Mouse (Mus musculus) stomach, embryonic 15.5 days (tissue): Measurements from ENCODE around the gene Vps50. TPM values are rescaled to one million over a fixed set of nuclear protein-coding genes. Genes with fewer than 3 reads are reported as not detected.
"Not testable (repeated sequence)": the region's sequence is repeated elsewhere in the genome, so short reads cannot be mapped to it uniquely, and the experiment has no call there.

ENCODE experiments used
- ATAC-seq: fragments of 200-750 bp; cut with Nextera tagmentation; 2 replicates; pipeline ENCODE4 v1.8.0; 2017; ENCODE audit warnings: low read depth, moderate number of reproducible peaks, moderate TSS enrichment; ENCODE audit not compliant: insufficient read depth, low FRiP score
- H3K27ac ChIP-seq: fragments of 300-500 bp; sonication (generic); 2 replicates; pipeline ENCODE4 v1.5.1; 2015; ENCODE audit warnings: mild to moderate bottlenecking, inconsistent platforms
- H3K27me3 ChIP-seq: fragments of 300-500 bp; sonication (generic); replicated peaks from 2 replicates; pipeline ENCODE4 v1.6.1; 2015; ENCODE audit warnings: inconsistent platforms
- H3K36me3 ChIP-seq: fragments of 300-500 bp; sonication (generic); 2 replicates; pipeline ENCODE4 v1.6.1; 2015; ENCODE audit warnings: inconsistent platforms
- H3K4me1 ChIP-seq: fragments of 300-500 bp; sonication (generic); 2 replicates; pipeline ENCODE4 v1.6.1; 2015; ENCODE audit warnings: inconsistent platforms
- H3K4me2 ChIP-seq: fragments of 300-500 bp; sonication (generic); 2 replicates; pipeline ENCODE4 v1.6.1; 2015; ENCODE audit warnings: mild to moderate bottlenecking, inconsistent platforms
- H3K4me3 ChIP-seq: fragments of 300-500 bp; sonication (generic); replicated peaks from 2 replicates; pipeline ENCODE4 v1.5.1; 2015; ENCODE audit warnings: inconsistent platforms
- H3K9ac ChIP-seq: fragments of 300-500 bp; sonication (generic); 2 replicates; pipeline ENCODE4 v1.6.1; 2015; ENCODE audit warnings: inconsistent platforms
- H3K9me3 ChIP-seq: fragments of 300-500 bp; sonication (generic); 2 replicates; pipeline ENCODE4 v1.6.1; 2016; ENCODE audit warnings: inconsistent platforms
- WGBS: fragments of 180-500 bp; shearing (Covaris S2); methylation state at CpG from one replicate; pipeline ENCODE4 v1.1.7; 2015; 5-methylcytosine and 5-hydroxymethylcytosine counted together
- polyA plus RNA-seq: library from polyadenylated mRNA; unstranded; fragments of >200 nt; fragmentation: Nextera tagmentation; extraction: Ambion mirVana; gene quantifications from 2 replicates; pipeline ENCODE4 v1.2.1, GENCODE M21; 2015

The Vps50 gene
- polyA plus RNA-seq, 1 experiment from 2014 or later: 26.7 TPM

GRCm38 (mm10) chr6:3539470-3539869, 41.3 kb downstream of the Vps50 start:
- no peak overlapping the region for H3K9ac ChIP-seq
- H3K27ac ChIP-seq: no peak overlapping the region
- no peaks in the 10 kb centered on the region for H3K27me3 ChIP-seq
- WGBS: 71% methylated on average over 2 of the region's 2 CpGs
- no peak overlapping the region for H3K4me2 ChIP-seq
- no peaks in the 10 kb centered on the region for H3K36me3 ChIP-seq
- H3K9me3 ChIP-seq: no peaks in the 10 kb centered on the region
- H3K4me1 ChIP-seq: no peaks in the 10 kb centered on the region
- H3K4me3 ChIP-seq: no peak overlapping the region
- ATAC-seq: no peak

- H3K27ac ChIP-seq: no peak overlapping the region
- no peak overlapping the region for H3K4me2 ChIP-seq
- H3K9ac ChIP-seq: no peak overlapping the region
- no peaks in the 10 kb centered on the region for H3K27me3 ChIP-seq
- H3K4me1 ChIP-seq: no peaks in the 10 kb centered on the region
- H3K36me3 ChIP-seq: no peaks in the 10 kb centered on the region
- WGBS: 87% methylated on average over 4 of the region's 4 CpGs
- no peak overlapping the region for H3K4me3 ChIP-seq
- H3K9me3 ChIP-seq: no peaks in the 10 kb centered on the region
- ATAC-seq: no peak
Measured at GRCm38 (mm10) chr6:3543862-3544261, 45.7 kb downstream of the Vps50 start.

- H3K4me2 ChIP-seq: no peak overlapping the region
- ATAC-seq: no peak
- H3K36me3 ChIP-seq: no peaks in the 10 kb centered on the region
- H3K4me1 ChIP-seq: no peaks in the 10 kb centered on the region
- H3K4me3 ChIP-seq: no peak overlapping the region
- no peaks in the 10 kb centered on the region for H3K27me3 ChIP-seq
- 71% methylated on average over 1 of the region's 1 CpGs for WGBS
- H3K9ac ChIP-seq: no peak overlapping the region
- no peak overlapping the region for H3K27ac ChIP-seq
- no peaks in the 10 kb centered on the region for H3K9me3 ChIP-seq
Measured at GRCm38 (mm10) chr6:3544970-3545369, 46.8 kb downstream of the Vps50 start.

GRCm38 (mm10) chr6:3548959-3549358, 50.8 kb downstream of the Vps50 start:
- Histone ChIP-seq H3K36me3 (no peaks in the 10 kb centered on the region), H3K9ac (no peak overlapping the region), H3K27me3 (no peaks in the 10 kb centered on the region), H3K9me3 (no peaks in the 10 kb centered on the region), H3K4me3 (no peak overlapping the region), H3K4me1 (no peaks in the 10 kb centered on the region), H3K27ac (no peak overlapping the region), H3K4me2 (no peak overlapping the region)
- WGBS: 81% methylated on average over 3 of the region's 3 CpGs
- no peak for ATAC-seq

- 93% methylated on average over 1 of the region's 1 CpGs for WGBS
- Histone ChIP-seq H3K27ac (no peak overlapping the region), H3K36me3 (no peaks in the 10 kb centered on the region), H3K27me3 (no peaks in the 10 kb centered on the region), H3K9me3 (no peaks in the 10 kb centered on the region), H3K4me1 (no peaks in the 10 kb centered on the region), H3K9ac (no peak overlapping the region), H3K4me3 (no peak overlapping the region), H3K4me2 (no peak overlapping the region)
- no peak for ATAC-seq
Measured at GRCm38 (mm10) chr6:3549992-3550391, 51.8 kb downstream of the Vps50 start.

- not testable (repeated sequence) for ATAC-seq, H3K36me3 ChIP-seq, H3K4me1 ChIP-seq, H3K9ac ChIP-seq, H3K27ac ChIP-seq, H3K4me3 ChIP-seq, H3K27me3 ChIP-seq, H3K9me3 ChIP-seq, H3K4me2 ChIP-seq
- 82% methylated on average over 9 of the region's 9 CpGs for WGBS
Measured at GRCm38 (mm10) chr6:3552681-3553080, 54.5 kb downstream of the Vps50 start.

- H3K4me3 ChIP-seq: no peak overlapping the region
- H3K4me2 ChIP-seq: no peak overlapping the region
- 85% methylated on average over 4 of the region's 4 CpGs for WGBS
- no peaks in the 10 kb centered on the region for H3K36me3 ChIP-seq
- H3K9me3 ChIP-seq: no peaks in the 10 kb centered on the region
- no peak overlapping the region for H3K27ac ChIP-seq
- no peak overlapping the region for H3K9ac ChIP-seq
- ATAC-seq: no peak
- H3K27me3 ChIP-seq: no peaks in the 10 kb centered on the region
- H3K4me1 ChIP-seq: no peaks in the 10 kb centered on the region
Measured at GRCm38 (mm10) chr6:3557177-3557576, 59.0 kb downstream of the Vps50 start.

- H3K9me3 ChIP-seq: no peaks in the 10 kb centered on the region
- no peak for ATAC-seq
- no peaks in the 10 kb centered on the region for H3K4me1 ChIP-seq
- H3K4me3 ChIP-seq: no peak overlapping the region
- H3K9ac ChIP-seq: no peak overlapping the region
- H3K27me3 ChIP-seq: no peaks in the 10 kb centered on the region
- H3K4me2 ChIP-seq: no peak overlapping the region
- 58% methylated on average over 5 of the region's 5 CpGs for WGBS
- 0 out of 2 replicates have a peak, but pooled peaks cover under 1% of the 10 kb centered on the region for H3K36me3 ChIP-seq
- no peak overlapping the region for H3K27ac ChIP-seq
Measured at GRCm38 (mm10) chr6:3560009-3560408, 61.8 kb downstream of the Vps50 start.

- no peak overlapping the region for H3K4me3 ChIP-seq
- H3K9ac ChIP-seq: no peak overlapping the region
- no peaks in the 10 kb centered on the region for H3K27me3 ChIP-seq
- ATAC-seq: no peak
- H3K36me3 ChIP-seq: 0 out of 2 replicates have a peak, but pooled peaks cover 3% of the 10 kb centered on the region
- no peaks in the 10 kb centered on the region for H3K4me1 ChIP-seq
- no peak overlapping the region for H3K4me2 ChIP-seq
- H3K9me3 ChIP-seq: no peaks in the 10 kb centered on the region
- H3K27ac ChIP-seq: no peak overlapping the region
Measured at GRCm38 (mm10) chr6:3562301-3562700, 64.1 kb downstream of the Vps50 start.

GRCm38 (mm10) chr6:3564118-3564517, 65.9 kb downstream of the Vps50 start:
- not testable (repeated sequence) for H3K27me3 ChIP-seq, H3K9me3 ChIP-seq, ATAC-seq, H3K4me1 ChIP-seq, H3K27ac ChIP-seq, H3K36me3 ChIP-seq, H3K4me2 ChIP-seq, H3K9ac ChIP-seq, H3K4me3 ChIP-seq

GRCm38 (mm10) chr6:3565005-3565404, 66.8 kb downstream of the Vps50 start:
- Histone ChIP-seq H3K27ac (no peak overlapping the region), H3K9me3 (no peaks in the 10 kb centered on the region), H3K4me1 (no peaks in the 10 kb centered on the region), H3K27me3 (no peaks in the 10 kb centered on the region), H3K4me2 (no peak overlapping the region), H3K4me3 (no peak overlapping the region), H3K36me3 (0 out of 2 replicates have a peak, but pooled peaks cover 3% of the 10 kb centered on the region), H3K9ac (no peak overlapping the region)
- 93% methylated on average over 4 of the region's 4 CpGs for WGBS
- ATAC-seq: no peak

GRCm38 (mm10) chr6:3565667-3566066, 67.5 kb downstream of the Vps50 start:
- 78% methylated on average over 1 of the region's 1 CpGs for WGBS
- ATAC-seq: peak; percentile 66; the same call in 1 of the 2 replicates

GRCm38 (mm10) chr6:3567071-3567610, 69.0 kb downstream of the Vps50 start:
- no peak overlapping the region for H3K4me3 ChIP-seq
- ATAC-seq: no peak
- no peaks in the 10 kb centered on the region for H3K4me1 ChIP-seq
- no peak overlapping the region for H3K27ac ChIP-seq
- no peaks in the 10 kb centered on the region for H3K9me3 ChIP-seq
- H3K27me3 ChIP-seq: no peaks in the 10 kb centered on the region
- 94% methylated on average over 7 of the region's 7 CpGs for WGBS
- 0 out of 2 replicates have a peak, but pooled peaks cover 3% of the 10 kb centered on the region for H3K36me3 ChIP-seq
- no peak overlapping the region for H3K9ac ChIP-seq
- H3K4me2 ChIP-seq: no peak overlapping the region

More at GRCm38 (mm10) chr6:3565667-3566066, 67.5 kb downstream of the Vps50 start:
- Histone ChIP-seq H3K9me3 (no peaks in the 10 kb centered on the region), H3K9ac (no peak overlapping the region), H3K36me3 (0 out of 2 replicates have a peak, but pooled peaks cover 3% of the 10 kb centered on the region), H3K27ac (no peak overlapping the region), H3K4me3 (no peak overlapping the region), H3K4me1 (no peaks in the 10 kb centered on the region), H3K27me3 (no peaks in the 10 kb centered on the region), H3K4me2 (no peak overlapping the region)
